Mouse (Mus musculus): Measurements from ENCODE around the gene Eno1.
"Not testable (repeated sequence)": the region's sequence is repeated elsewhere in the genome, so short reads cannot be mapped to it uniquely, and the experiment has no call there.

The Eno1 gene

DNA sequence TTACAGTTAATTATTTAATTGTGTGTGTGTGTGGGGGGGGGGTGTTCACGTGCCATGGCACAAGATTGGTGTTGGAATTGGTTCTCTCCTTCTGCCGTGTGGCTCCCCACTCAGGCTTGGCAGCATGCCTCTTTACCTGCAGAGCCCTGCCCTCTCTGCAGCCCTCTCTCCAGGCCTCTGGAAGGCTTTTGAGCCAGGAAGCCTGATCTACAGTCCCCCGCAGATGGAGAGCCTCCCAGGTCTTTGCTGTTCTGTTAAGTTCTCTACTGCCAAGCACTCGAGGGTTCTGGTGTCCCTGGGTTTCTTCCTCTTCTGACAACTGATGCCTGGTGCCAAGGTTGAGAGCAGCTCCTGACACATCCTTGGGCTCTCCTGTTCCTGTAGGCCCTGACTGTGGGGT is 17.9 kb downstream of the Eno1 start:
- no peak for DNase-seq

DNA sequence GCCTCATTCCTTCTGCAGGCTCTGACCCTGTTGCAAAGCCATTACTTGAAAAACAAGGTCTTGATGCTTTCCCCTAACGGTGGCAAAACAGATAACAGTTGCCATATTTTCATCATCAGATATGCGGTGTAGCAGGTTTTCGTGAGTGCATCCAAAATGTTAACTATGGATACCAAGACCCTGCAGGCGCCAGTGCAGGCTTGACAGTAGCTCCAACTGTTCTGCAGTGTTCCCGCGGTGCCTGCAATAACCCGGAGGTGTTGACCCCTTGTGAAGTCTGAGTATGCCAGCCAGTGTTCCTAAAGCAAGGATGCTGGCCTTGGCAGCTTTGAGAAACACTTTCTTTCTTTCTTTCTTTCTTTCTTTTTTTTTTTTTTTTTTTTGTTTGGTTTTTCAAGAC is 18.7 kb downstream of the Eno1 start:
- DNase-seq: no peak

DNA sequence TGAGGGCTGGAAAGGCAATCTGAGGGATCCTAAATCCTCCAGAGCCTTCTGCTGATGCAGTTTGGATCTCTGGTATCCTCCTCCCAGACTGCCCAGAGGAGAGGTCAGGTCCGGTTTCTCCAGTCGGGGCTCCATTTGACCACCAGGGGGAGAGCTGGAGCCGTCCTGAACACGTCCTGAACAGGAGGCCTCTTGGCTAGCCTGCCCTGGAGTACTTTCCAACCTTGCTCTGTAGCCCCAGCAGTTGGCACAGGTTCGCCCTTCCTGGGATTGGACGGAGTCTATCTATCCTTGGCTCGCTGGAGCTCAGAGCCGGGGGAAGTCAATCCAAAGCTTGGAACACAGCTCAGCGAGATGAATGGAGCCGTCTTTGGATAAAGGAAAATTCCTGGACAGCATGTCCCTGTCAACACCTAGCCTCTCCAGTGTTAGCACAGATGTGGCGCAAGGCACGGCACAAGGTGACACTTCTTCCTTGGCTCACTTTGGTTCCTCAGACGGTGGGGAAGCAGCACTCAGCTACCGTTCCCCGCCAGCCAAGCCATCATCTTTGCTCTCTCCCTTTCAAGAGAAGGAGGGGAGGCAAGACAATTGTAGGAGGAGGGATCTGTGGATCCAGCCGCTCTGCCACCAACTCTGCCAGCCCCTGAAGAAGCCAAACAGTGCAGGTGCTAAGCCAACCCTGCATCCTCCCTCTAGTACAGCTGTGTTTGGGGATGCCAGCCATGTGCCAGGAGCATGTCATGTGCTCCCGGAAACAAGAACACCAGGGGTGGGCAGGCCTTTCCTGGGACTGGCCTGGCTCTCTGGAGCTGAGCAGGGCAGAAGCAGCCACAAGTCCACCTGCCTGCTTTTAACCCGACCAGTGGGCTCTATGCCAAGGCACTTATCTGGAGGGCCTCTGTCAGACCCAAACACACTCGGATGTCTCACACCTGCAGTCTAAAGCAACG is 21.0 kb downstream of the Eno1 start:
- peak; percentile 60 for DNase-seq

DNA sequence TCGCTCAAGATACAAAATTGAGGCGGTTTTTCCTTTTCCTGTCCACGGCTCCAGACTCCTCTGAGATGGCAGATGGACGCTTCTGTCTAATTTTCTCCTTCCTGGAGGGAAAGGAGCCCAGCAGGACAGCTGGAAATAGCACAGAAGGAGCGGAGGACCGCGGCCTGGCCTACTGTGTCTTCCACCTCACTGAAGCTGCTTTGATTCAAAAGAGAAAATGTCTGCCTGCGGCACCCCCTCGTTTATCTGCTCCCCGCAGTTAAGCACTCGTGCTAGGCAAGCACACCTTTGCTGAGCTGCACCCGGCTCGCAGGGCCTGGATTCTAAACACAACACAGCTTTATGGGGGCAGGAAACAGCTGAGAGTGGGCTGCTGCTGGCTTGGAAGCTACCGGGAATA is 21.9 kb downstream of the Eno1 start:
- DNase-seq: no peak

DNA sequence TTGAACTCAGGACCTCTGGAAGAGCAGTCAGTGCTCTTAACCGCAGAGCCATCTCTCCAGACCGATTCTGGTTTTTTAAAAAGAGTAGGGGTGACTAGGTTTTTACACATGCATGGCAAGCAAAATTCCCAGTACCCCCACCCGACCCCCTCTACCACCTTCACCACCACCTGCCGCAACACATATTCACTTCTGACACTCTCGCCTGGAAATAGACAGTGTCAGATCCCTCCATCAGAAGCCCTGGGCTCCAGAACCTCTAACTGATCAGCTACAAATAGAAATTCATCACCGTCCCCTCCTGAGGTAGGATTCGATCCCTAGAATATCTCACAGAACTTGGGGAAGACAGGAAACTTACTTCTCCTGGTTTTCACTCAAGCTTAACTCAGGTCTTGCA is 23.1 kb downstream of the Eno1 start:
- no peak for DNase-seq

DNA sequence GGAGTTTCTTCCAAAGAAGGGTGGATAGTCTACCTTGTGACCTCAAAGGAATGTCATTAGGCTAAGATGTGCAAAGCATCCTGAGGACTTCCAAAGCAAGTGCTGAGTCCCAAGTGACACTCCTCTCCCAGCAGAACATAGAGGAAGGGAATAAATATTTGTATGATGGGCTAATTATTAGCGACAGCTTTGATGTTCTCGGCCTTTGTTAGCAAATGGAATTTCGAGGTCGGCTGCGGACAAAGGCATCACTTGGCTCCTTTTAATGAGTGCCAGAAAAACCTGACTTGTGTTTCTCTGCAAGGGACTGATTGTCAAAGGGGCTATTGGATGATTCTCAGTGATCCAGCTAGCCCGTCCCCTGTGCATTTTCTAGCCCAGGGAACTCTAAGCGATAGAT is 23.6 kb downstream of the Eno1 start:
- no peak for DNase-seq

DNA sequence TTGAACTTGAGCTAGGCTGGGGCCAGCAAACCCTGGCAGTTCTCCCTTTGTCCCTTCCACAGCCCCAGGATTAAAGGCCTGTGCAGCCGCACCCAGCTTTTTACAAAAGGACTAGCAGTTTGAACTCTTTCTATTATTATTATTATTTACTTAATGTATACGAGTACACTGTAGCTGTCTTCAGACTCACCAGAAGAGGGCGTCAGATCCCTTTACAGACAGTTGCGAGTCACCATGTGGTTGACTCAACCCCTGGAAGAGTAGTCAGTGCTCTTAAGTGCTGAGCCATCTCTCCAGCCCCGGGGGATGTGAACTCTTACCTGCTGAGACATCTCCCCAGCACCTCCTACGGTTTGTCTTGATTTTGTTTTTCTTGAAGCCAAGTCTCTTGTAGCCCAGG is 24.2 kb downstream of the Eno1 start:
- no peak for DNase-seq

DNA sequence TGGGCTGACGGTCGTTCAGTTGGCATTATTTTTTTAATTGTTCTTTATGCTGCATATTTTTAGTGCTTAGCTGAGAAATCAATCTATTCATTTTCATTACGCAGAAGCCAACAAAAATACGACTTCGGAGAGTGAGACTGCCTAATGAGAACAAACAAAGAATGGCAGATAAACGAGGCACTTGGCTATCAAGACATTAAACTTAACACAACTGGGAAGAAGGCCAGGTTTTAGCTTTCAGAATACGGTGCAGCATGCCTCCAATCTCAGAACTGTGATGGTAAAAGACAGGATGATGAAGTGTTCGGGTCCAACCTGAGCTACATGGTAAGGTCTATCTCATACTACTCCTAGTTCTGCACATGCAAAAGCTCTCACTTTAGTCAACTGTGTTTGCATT is 25.8 kb downstream of the Eno1 start:
- no peak for DNase-seq

DNA sequence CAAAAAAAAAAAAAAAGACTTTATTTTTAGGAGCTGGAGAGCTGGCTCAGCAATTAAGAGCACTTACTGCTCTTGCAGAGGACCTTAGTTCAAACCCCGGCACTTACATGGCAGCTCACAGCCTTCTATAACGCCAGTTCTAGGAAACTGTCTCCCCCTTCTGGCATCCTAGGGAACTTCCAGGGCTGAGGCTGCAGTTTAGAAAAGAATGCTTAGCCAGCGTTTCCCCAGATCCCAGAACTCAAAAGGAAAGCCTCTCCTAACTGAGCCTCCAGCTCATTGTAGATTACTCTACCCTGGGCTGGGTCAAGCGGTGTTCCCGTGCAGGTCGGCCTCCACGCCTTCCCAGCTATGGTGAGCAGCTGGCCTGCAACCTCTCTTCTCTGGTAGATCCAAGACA is 28.4 kb downstream of the Eno1 start:
- no peak for DNase-seq

DNA sequence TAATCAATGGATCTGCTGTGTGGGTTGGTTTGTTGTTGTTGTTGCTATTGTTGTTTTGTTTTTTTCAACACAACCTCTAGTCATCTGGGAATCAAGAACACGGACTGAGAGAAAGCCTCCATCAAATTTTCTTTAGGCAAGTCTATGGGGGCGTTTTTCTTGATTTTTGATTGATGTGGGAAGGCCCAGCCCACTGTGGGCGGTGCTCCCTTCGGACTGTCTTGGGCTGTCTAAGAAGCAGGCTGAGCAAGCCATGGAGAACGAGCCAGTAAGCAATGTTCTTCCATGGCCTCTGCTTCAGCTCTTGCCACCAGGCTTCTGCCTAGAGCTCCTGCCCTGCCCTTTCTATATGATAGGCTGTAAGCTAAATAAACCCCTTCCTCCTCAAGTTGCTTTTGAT is 28.9 kb downstream of the Eno1 start:
- no peak for DNase-seq

DNA sequence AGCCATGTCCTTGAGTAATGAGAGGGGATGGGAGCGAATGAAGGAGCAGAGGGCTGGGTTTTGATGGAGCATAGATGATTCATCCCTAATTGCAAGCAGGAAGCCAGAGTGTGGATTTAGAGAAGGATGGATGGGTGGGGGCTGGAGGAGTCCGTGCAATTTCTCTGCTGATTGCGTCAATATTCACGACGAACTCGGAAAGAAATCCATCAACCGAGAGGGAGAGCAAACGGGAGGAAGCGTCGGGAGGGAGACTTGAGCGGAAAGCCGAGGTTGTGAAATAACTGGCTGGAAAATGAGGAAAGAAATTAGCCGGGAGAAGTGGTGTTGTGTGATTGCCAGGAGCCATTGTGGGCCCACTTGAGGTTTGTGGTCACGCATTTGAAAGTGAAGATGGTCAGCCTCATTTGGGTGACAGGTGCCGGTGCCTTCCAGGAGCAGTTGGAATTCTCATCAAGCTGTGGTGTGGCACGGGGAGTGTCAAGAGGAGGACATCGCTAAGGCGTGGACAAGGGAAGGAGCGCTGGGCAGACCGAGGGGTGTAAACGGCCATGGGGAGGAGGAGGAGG is 30.2 kb downstream of the Eno1 start:
- no peak for DNase-seq

DNA sequence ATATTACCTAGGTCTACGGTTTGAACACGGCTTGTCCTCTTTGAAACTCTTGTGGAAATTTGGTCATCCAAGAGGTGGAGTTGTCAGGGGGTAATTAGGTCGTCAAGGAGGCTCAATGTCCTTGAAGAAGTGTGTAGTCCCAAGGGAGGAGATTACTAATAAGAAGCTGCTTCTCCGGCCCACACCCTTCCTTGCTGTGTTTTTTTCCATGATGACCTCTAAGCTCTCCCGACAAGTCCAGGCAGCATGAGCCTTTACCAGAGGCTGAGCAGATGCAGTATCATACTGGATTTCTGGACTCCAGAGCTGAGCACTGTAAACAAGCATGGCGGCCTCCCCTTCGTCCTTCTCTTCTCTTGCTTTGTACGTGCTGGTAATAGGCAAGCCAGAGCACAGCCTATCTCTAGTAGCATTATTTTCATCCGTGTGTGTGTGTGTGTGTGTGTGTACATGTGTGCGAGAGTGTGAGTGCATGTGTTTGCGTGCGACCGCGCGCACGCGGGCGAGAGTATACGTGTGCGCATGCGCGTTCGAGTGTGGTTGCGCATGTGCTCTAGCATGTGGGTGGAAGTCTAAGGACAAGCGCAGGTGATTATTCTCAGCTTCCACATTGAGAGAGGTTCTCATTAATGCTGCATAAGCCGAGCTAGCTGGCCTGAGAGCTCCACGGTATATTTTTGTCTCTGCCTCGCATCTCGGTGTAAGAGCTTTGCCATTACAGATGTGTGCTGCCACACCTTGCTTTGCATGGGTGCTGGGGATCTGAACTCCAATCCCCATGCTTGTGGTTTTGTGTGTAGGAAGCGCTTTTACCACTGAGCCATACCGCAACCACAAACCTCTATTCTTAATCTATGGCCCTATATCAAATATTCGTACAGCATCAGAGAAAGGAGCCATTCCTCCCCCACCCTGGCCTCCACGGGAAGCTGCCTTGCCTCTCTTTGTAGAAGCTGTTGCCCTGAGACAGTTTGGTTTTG is 32.4 kb downstream of the Eno1 start:
- no peak for DNase-seq

DNA sequence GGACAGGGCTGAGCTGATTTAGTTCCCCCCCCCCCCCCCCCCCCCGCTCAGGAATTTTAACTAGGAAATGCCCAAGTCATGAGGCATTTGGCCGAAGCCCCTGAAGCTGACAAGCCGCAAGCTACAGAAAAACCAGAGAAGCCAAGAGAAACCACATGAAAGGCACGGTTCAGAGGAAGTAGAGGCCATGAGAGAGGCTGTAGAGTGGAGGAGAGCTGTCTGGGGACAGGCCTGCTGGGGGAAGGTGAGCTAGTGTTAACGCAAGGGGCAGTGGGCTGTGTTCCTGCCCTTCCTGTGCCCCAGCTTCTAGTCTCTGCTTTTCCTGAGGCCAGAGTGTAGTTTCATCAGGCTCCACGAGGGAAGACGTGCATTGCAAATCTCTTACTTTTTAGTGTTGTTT is 33.2 kb downstream of the Eno1 start:
- no peak for DNase-seq

DNA sequence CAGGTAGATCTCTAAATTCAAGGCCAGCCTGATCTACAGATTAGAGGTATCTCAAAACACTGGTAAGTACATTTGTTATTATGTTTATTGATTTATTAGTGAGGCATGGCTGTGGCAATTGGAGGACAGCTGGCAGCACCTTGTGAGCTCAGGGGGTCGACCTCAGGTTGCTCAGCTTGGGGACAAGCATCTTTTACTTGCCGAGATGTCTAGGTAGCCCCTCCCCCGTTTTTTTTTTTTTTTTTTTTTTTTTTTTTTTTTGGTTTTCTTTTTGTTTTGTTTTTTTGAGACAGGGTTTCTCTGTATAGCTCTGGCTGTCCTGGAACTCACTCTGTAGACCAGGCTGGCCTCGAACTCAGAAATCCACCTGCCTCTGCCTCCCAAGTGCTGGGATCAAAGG is 34.2 kb downstream of the Eno1 start:
- not testable (repeated sequence) for DNase-seq

DNA sequence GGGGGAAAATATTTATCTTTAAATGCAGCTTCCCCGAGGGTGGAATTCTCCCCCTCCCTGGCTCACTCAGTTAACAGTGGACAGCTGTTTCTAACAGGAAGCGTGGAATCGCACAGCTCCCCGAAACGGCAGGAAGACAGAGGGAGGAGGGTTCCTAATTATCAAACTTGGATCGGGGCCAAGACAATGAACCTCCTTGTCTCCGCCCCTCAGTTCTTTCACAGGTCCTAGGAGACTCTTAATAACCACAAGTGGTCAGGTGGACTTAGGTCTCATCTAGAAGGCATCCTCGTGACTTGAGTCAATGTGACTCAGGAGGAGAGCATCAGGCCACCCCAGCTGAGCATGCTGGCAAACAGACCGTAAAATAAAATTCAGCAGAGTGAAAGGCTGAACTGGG is 36.2 kb downstream of the Eno1 start:
- no peak for DNase-seq

DNA sequence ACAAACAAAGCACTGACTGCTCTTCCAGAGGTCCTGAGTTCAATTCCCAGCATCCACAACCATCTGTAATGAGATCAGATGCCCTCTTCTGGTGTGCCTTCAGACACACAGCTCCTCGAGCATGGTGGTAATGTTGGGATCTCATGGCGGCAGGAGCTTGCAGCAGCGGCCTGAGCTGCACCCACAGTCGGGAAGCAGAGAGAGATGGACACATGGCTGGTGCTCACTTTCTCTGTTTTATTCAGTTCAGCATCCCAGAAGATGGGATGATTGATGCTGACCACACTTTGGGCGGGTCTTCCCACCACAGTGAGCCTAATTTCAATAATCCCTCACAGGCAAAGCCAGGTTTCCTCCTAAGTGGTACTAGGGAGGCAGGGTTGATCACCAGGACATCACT is 39.0 kb downstream of the Eno1 start:
- no peak for DNase-seq

DNA sequence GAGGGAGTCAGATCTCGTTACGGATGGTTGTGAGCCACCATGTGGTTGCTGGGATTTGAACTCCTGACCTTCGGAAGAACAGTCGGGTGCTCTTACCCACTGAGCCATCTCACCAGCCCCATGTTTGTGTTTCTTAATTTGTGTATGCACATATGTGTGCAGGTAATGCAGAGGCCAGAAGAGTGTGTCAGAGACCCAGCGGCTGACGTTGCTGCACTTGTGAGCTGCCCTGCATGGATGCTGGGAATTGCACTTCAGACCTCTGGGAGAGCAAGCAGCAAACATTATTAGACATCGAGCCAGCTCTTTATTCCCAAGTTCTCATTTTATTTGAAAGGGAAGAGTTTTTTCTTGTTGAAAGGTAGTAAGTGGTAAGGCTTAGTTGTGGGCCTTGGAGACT is 42.8 kb downstream of the Eno1 start:
- DNase-seq: not testable (repeated sequence)

DNA sequence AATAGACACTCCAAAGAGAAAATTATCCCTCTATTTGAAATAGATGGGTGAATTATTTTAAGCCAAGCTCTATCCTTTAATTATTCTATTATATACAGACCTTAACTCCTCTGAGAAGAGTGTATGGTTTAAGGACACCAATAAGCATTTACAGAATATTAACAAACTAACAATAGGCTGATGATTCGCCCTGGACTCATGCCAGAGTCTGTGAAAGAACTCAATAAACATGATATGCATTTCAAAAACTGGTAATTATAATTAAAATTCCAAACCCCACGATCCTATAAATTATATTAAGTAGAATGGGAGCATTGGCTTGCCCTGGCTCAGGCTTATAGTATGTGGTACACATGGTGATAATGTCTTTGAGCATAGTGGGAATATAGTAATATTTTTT is 43.5 kb downstream of the Eno1 start:
- DNase-seq: no peak

DNA sequence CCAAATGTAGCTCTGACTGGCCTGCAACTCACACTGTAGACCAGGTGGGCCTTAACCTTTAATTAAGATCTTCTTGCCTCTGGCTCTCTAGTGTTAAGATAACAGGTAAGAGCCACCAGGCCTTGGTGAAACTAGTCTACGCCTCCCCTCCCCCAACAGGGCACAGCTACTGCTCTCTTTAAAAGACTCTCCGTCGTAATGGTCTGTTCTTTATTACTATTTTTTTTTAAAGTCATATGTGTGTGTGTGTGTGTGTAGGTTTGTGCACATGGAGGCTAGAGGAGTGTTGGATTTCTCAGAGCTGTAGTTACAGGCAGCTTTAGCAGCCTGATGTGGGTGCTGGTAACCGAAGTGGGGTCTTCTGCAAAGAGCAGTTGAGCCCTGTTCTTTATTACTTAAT is 43.9 kb downstream of the Eno1 start:
- DNase-seq: no peak

DNA sequence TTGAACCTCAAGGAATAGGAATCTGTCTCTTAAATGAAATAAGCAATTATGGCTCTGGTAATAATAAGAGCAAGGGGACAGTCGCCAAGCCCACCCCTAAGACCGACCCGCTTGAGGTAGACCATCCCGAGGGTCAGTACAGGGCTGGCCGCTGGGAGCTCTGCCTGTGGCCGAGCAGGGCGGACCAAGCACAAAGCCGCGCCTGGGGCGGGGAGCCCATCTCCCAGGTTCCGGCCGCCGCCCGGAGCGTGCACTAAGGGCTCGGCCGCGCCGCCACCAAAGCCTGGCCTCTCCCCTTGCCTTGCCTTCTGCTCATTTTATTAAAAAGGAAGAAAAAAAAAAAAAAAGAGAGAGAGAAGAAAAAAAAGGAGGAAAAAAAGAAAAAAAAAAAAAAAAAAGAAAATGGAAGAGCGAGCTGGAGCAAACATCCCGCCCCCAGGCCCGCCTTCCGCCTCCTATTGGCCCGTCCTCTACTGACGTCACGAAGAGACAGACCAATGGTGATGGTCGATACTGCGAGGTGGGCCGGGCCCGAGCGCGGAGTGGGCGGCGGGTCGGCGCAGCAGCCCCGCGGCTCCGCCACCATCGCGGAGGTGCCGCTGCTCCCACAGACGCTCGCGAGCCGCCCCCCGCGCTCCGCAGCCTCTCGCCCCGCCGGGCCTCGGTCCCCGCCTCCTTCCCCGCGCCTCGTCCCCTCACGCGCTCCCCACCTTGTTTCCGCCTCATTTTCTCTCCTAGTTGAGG is 44.7 kb downstream of the Eno1 start, which contains the start of gene Rere:
Gene Rere (plus strand): TSS at position 629 of the 744 bp plus-strand sequence.
- peak; percentile 97 for DNase-seq

DNA sequence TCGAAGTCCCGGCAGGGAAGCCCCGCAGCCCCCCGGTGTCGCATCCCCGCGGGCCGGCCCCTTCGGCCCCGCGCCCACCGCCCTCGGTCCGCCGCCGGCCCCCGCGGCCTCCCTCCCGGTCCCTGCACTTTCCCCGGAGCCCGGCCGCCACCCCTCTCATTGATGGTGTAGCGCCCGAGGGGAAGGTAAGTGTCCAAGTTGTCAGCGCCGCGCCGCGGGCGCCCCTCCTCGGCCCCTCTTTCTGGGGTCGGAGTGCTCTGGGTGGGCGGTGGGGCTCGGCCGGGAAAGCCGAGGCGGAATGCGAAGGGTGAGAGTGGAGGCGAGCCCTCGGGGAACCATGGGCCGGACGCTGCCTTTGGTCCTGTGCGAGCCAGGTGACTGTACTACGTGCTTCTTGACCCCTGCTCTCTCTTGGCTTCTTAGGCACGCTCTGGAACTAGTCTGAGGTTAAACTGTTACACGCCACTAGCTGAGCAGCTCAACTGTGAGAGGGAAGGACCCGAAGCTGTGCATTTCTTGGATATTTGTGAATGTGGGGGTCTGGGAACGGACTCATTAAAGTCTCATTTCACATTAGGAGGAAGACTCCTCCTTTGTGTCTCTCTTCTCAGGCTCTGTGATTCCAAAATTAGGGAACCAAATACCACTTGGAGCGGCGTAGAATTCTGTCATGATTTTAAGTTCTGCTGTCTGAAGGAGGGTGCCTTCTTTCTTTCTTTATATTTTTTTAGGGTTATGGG is 45.5 kb downstream of the Eno1 start:
- DNase-seq: peak; percentile 25
